Mouse (Mus musculus) kidney, postnatal 0 days (tissue): ENCODE results near the gene Cldn20. TPM values are rescaled to one million over a fixed set of nuclear protein-coding genes. Genes with fewer than 3 reads are reported as not detected.

Source experiments
- ATAC-seq: fragments of 200-750 bp; cut with Nextera tagmentation; replicated peaks from 2 replicates; pipeline ENCODE4 v1.8.0; 2017; ENCODE audit warnings: low read depth, moderate number of reproducible peaks, moderate TSS enrichment, moderate library complexity; ENCODE audit not compliant: low FRiP score
- DNase-seq: peaks from one replicate; pipeline ENCODE4 v3.0.0-alpha.2; 2016; ENCODE audit warnings: low spot score
- H3K27ac ChIP-seq: fragments of 300-500 bp; sonication (generic); 2 replicates; pipeline ENCODE4 v1.5.1; 2014; ENCODE audit warnings: mild to moderate bottlenecking
- H3K27me3 ChIP-seq: fragments of 300-500 bp; sonication (generic); 2 replicates; pipeline ENCODE4 v1.6.1; 2014; ENCODE audit warnings: low read length, mixed read lengths; ENCODE audit not compliant: insufficient read depth
- H3K36me3 ChIP-seq: fragments of 300-500 bp; sonication (generic); 2 replicates; pipeline ENCODE4 v1.6.1; 2014; ENCODE audit warnings: low read length, mixed read lengths; ENCODE audit not compliant: insufficient read depth
- H3K4me1 ChIP-seq: fragments of 300-500 bp; sonication (generic); replicated peaks from 2 replicates; pipeline ENCODE4 v1.6.1; 2014; ENCODE audit warnings: antibody characterized with exemption, low read length, mixed read lengths; ENCODE audit not compliant: insufficient read depth
- H3K4me2 ChIP-seq: fragments of 300-500 bp; sonication (generic); 2 replicates; pipeline ENCODE4 v1.6.1; 2014; ENCODE audit warnings: mild to moderate bottlenecking, low read length, moderate library complexity, mixed read lengths
- H3K4me3 ChIP-seq: fragments of 300-500 bp; sonication (generic); replicated peaks from 2 replicates; pipeline ENCODE4 v1.5.1; 2014; ENCODE audit warnings: low read depth, low read length
- H3K9ac ChIP-seq: fragments of 300-500 bp; sonication (generic); 2 replicates; pipeline ENCODE4 v1.6.1; 2014; ENCODE audit warnings: low read depth, low read length
- H3K9me3 ChIP-seq: fragments of 300-500 bp; sonication (generic); replicated peaks from 2 replicates; pipeline ENCODE4 v1.6.1; 2016; ENCODE audit warnings: low read length, inconsistent platforms, mixed read lengths
- CTCF ChIP-seq: IDR thresholded peaks from 2 replicates; pipeline ENCODE4 v1.5.1; 2016; ENCODE audit warnings: antibody characterized with exemption, low read depth, mild to moderate bottlenecking, moderate library complexity
- WGBS: fragments of 180-500 bp; shearing (Covaris S2); extraction: QIAGEN DNeasy Blood & Tissue Kit; methylation state at CpG from one replicate; pipeline ENCODE4 v1.1.7; 2014; 5-methylcytosine and 5-hydroxymethylcytosine counted together
- polyA plus RNA-seq: library from polyadenylated mRNA; unstranded; fragments of >200 nt; fragmentation: Nextera tagmentation; extraction: Ambion mirVana; gene quantifications from 2 replicates; pipeline ENCODE4 v1.2.1, GENCODE M21; 2015

Gene Cldn20
- polyA plus RNA-seq: 0.25 TPM in 1 of 2 replicates, not detected in the other

DNA sequence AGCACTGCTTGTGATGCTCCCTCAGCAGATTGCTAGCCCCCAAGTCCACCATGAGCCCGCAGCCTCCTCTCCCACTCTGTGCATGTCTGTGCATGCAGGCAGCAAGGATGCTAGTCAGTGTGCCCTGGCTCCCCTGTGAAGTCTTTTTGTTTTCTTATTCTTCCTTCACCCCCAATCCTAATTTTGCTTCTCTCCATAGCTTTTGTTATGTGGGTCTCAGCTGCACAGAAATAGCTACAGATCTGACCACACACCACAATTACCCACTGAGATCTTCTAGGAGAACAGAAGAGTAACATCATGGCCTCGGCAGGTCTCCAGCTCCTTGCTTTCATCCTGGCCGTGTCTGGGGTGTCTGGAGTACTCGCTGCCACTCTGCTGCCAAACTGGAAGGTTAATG lies at the start of gene Cldn20:
Cldn20 (plus strand) TSS at position 301 of the 400 bp plus-strand sequence.
- H3K4me3 ChIP-seq: no peak within 1 kb of the TSS
- H3K9ac ChIP-seq: no peak within 1 kb of the TSS
- H3K4me2 ChIP-seq: no peak within 1 kb of the TSS
- H3K4me1 ChIP-seq: no peaks in the 10 kb centered on the region
- no peak within 1 kb of the TSS for H3K27ac ChIP-seq
- H3K36me3 ChIP-seq: 0 out of 2 replicates have a peak, but pooled peaks cover 6% of the 10 kb centered on the region
- no peak for TF ChIP-seq CTCF
- no peaks in the 10 kb centered on the region for H3K27me3 ChIP-seq
- no peak for DNase-seq
- no peak for ATAC-seq
- no peaks in the 10 kb centered on the region for H3K9me3 ChIP-seq
- WGBS: 86% methylated on average over 4 of the region's 4 CpGs

DNA sequence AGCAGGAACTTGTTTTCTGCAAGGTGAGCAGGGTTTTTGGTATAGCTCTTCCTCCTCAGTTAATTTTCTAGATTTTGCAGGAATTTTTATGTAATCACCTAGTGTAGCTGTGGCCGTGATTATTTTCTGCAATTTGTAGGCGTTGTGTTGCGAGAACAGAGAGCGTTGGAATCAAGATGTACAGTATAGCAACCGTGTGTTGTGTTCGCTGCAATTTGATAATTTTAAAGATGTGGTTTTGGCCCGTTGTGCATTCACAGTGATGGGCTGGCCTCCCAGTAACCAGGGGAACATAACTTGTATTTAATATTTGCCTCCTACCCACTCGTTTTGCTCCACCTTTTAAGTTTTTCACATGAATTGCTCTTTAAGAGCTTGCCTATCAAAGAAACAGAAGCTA lies 49.3 kb upstream of the Cldn20 start:
- Histone ChIP-seq H3K27me3 (no peaks in the 10 kb centered on the region), H3K9ac (no peak overlapping the region), H3K9me3 (no peaks in the 10 kb centered on the region), H3K4me1 (no peaks in the 10 kb centered on the region), H3K36me3 (no peaks in the 10 kb centered on the region), H3K4me3 (no peak overlapping the region), H3K4me2 (no peak overlapping the region), H3K27ac (no peak overlapping the region)
- TF ChIP-seq CTCF: no peak
- ATAC-seq (no peak), DNase-seq (no peak)
- WGBS: 89% methylated on average over 8 of the region's 8 CpGs

DNA sequence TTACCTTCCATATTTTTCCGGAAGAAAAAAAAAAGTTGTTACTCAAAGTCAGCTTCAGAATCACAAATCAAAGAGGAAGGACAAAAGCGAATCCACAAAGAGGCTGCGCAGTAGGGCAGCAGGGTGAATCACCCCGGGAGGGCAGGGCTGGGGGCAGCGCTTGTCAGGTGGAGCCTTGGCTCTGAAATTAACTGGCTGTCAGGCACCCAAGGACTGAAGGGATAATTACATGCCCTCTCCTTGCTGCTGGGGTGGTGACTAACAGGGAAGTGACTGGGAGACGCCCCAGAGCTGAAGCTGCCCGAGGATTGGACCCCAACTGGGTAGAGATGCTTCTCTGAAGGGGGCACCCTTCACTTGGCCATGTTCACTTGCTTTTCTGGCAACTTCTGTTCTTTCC lies 46.5 kb upstream of the Cldn20 start:
- 71% methylated on average over 7 of the region's 7 CpGs for WGBS
- TF ChIP-seq CTCF: no peak
- Histone ChIP-seq H3K4me2 (no peak overlapping the region), H3K27me3 (no peaks in the 10 kb centered on the region), H3K36me3 (no peaks in the 10 kb centered on the region), H3K9me3 (no peaks in the 10 kb centered on the region), H3K4me3 (no peak overlapping the region), H3K4me1 (no peaks in the 10 kb centered on the region), H3K27ac (no peak overlapping the region), H3K9ac (no peak overlapping the region)
- ATAC-seq: no peak
- DNase-seq: no peak

DNA sequence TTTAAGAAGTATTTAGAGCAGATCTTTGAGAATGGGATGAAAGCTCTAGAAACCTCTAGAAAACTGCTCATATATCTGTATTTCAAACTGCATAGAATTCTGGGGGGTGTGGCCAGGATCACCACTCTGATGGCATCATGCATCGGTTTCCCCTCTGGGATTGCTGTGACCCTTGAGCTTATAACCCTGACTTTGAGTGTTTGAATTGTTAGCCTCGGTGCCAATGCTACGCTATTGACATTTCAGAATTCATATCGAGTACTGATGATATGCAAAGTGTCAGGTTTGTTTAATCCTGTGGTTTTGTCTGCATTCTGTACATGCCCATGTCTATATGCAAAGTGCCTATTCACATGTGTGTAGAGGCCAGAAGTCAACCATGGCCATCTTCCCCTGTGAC lies 45.1 kb upstream of the Cldn20 start:
- no peak for TF ChIP-seq CTCF
- Histone ChIP-seq H3K9me3 (no peaks in the 10 kb centered on the region), H3K27ac (no peak overlapping the region), H3K27me3 (no peaks in the 10 kb centered on the region), H3K4me1 (no peaks in the 10 kb centered on the region), H3K4me3 (no peak overlapping the region), H3K9ac (no peak overlapping the region), H3K4me2 (no peak overlapping the region), H3K36me3 (no peaks in the 10 kb centered on the region)
- ATAC-seq: no peak
- WGBS: 94% methylated on average over 4 of the region's 4 CpGs
- no peak for DNase-seq

DNA sequence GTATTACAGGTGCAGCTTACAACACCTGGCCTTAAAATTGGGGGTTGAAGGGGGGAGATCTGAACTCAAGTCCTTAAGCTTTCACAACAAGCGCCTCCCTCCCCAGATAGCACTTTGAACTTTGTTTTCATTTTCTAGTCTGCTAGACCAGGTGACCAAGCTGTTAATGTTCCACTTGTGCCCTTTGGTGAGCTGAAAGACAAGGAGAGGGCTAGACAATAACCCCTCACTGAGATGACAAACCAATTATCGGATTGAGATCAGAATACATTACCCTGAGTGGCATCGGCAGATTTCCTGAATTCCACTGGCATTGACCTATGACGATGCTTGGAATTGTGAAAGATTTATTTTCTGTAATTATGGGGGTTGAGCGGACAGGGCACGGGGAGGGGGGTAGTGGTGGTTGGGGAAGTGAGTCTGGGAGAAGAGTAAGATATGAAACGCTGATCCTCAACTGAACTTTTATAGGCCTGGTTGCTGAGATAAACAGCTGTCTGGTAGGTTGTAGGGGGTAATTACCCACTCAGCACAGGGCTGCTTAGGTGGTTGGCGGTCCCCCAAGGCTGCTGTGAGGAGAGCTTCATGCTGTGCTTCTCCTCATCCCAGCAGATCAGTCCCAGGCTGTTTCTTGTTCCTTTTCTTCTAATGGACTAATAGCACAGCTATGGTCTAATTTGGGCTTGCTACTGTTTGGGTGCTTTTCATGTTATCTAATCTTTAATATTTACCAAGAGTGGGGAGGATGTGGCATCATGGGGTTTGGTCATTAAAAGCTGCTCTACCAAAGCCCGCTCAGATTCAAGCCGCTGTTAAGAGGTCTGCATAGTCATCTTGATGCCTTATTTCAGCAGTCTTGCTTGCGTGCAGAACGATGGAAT lies 44.4 kb upstream of the Cldn20 start:
- DNase-seq (no peak), ATAC-seq (no peak; the same call in 1 of the 2 replicates)
- H3K36me3 ChIP-seq: no peaks in the 10 kb centered on the region
- H3K27me3 ChIP-seq: no peaks in the 10 kb centered on the region
- no peak overlapping the region for H3K9ac ChIP-seq
- no peaks in the 10 kb centered on the region for H3K4me1 ChIP-seq
- H3K27ac ChIP-seq: no peak overlapping the region
- H3K9me3 ChIP-seq: no peaks in the 10 kb centered on the region
- no peak overlapping the region for H3K4me3 ChIP-seq
- H3K4me2 ChIP-seq: no peak overlapping the region
- no peak for TF ChIP-seq CTCF
- 76% methylated on average over 12 of the region's 12 CpGs for WGBS

DNA sequence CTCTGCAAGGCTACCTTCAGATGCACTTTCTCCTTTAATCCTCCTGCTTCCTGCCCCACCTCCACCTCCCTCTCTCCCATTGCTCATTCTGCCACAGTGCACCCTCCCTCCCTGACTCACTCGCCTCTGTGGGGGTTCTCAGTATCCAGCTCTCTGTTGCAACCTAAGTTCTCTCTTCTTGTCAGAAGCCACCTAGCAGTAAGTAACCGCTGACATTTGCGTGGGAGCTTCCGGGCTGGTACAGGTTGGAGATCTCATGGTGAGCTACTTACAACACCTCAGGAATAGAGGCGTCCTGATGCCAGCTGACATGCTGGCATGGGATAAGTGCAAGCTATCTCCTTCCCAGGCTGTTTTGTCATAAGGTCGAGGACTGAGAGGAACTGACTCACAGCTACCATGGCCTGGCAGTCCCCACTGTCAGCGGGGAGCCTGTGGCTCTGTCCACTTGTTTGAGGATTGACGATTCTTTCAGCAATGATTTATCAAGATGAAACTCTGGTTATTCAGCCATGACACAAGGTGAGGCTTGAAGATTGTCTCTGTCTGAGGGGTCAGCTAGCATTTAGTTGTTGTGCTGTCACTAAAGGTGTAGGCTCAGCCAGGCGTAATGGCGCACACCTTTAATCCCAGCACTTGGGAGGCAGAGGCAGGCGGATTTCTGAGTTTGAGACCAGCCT lies 42.0 kb upstream of the Cldn20 start:
- ATAC-seq: no peak; the same call in 1 of the 2 replicates
- H3K4me1 ChIP-seq: no peaks in the 10 kb centered on the region
- H3K9me3 ChIP-seq: no peaks in the 10 kb centered on the region
- WGBS: 76% methylated on average over 11 of the region's 11 CpGs
- no peak overlapping the region for H3K9ac ChIP-seq
- H3K27me3 ChIP-seq: no peaks in the 10 kb centered on the region
- H3K4me3 ChIP-seq: no peak overlapping the region
- no peak for TF ChIP-seq CTCF
- H3K4me2 ChIP-seq: no peak overlapping the region
- DNase-seq: no peak
- no peaks in the 10 kb centered on the region for H3K36me3 ChIP-seq
- no peak overlapping the region for H3K27ac ChIP-seq
